Mouse (Mus musculus) stomach, postnatal 0 days (tissue): ENCODE results near the gene Cwc22. TPM values are rescaled to one million over a fixed set of nuclear protein-coding genes. Genes with fewer than 3 reads are reported as not detected.

ENCODE experiments used
- ATAC-seq: fragments of 200-750 bp; cut with Nextera tagmentation; 2 replicates; pipeline ENCODE4 v1.8.0; 2017; ENCODE audit not compliant: low FRiP score, low TSS enrichment
- DNase-seq: peaks from one replicate; pipeline ENCODE4 v3.0.0-alpha.2; 2016; ENCODE audit warnings: low spot score
- H3K27ac ChIP-seq: fragments of 300-500 bp; sonication (generic); replicated peaks from 2 replicates; pipeline ENCODE4 v1.5.1; 2014; ENCODE audit warnings: mild to moderate bottlenecking, control low read depth
- H3K27me3 ChIP-seq: fragments of 300-500 bp; sonication (generic); 2 replicates; pipeline ENCODE4 v1.6.1; 2014; ENCODE audit warnings: low read length; ENCODE audit not compliant: control insufficient read depth, insufficient read depth
- H3K36me3 ChIP-seq: fragments of 300-500 bp; sonication (generic); 2 replicates; pipeline ENCODE4 v1.6.1; 2014; ENCODE audit warnings: low read length, mixed read lengths; ENCODE audit not compliant: control insufficient read depth, insufficient read depth
- H3K4me1 ChIP-seq: fragments of 300-500 bp; sonication (generic); replicated peaks from 2 replicates; pipeline ENCODE4 v1.6.1; 2014; ENCODE audit warnings: antibody characterized with exemption; ENCODE audit not compliant: control insufficient read depth, insufficient read depth
- H3K4me2 ChIP-seq: fragments of 300-500 bp; sonication (generic); replicated peaks from 2 replicates; pipeline ENCODE4 v1.6.1; 2014; ENCODE audit warnings: low read depth, mild to moderate bottlenecking, control low read depth, moderate library complexity
- H3K4me3 ChIP-seq: fragments of 300-500 bp; sonication (generic); 2 replicates; pipeline ENCODE4 v1.5.1; 2014; ENCODE audit warnings: low read depth, low read length, control low read depth
- H3K9ac ChIP-seq: fragments of 300-500 bp; sonication (generic); 2 replicates; pipeline ENCODE4 v1.6.1; 2014; ENCODE audit warnings: mild to moderate bottlenecking, low read length, control low read depth, mixed read lengths
- H3K9me3 ChIP-seq: fragments of 300-500 bp; sonication (generic); 2 replicates; pipeline ENCODE4 v1.6.1; 2016; ENCODE audit warnings: low read length; ENCODE audit not compliant: control insufficient read depth
- CTCF ChIP-seq: IDR thresholded peaks from 2 replicates; pipeline ENCODE4 v1.5.1; 2016; ENCODE audit warnings: antibody characterized with exemption, low read depth, mild to moderate bottlenecking, moderate library complexity
- EP300 ChIP-seq: optimal IDR thresholded peaks from 2 replicates; pipeline ENCODE3; 2016; ENCODE audit warnings: antibody characterized with exemption
- WGBS: fragments of 180-500 bp; shearing (Covaris S2); extraction: QIAGEN DNeasy Blood & Tissue Kit; methylation state at CpG from one replicate; pipeline ENCODE4 v1.1.7; 2014; 5-methylcytosine and 5-hydroxymethylcytosine counted together
- polyA plus RNA-seq: library from polyadenylated mRNA; unstranded; fragments of >200 nt; fragmentation: Nextera tagmentation; extraction: Ambion mirVana; gene quantifications from 2 replicates; pipeline ENCODE4 v1.2.1, GENCODE M21; 2015

Cwc22 gene
- polyA plus RNA-seq, 1 experiment from 2014 or later: 13.7 TPM

- TF ChIP-seq EP300: no peak
- H3K27me3 ChIP-seq: no peaks in the 10 kb centered on the region
- 80% methylated on average over 2 of the region's 2 CpGs for WGBS
- H3K27ac ChIP-seq: no peak overlapping the region
- H3K9me3 ChIP-seq: no peaks in the 10 kb centered on the region
- ATAC-seq (no peak), DNase-seq (no peak)
- H3K4me1 ChIP-seq: no peaks in the 10 kb centered on the region
- no peak overlapping the region for H3K4me2 ChIP-seq
- H3K4me3 ChIP-seq: no peak overlapping the region
- H3K9ac ChIP-seq: no peak overlapping the region
- no peaks in the 10 kb centered on the region for H3K36me3 ChIP-seq
Measured at GRCm38 (mm10) chr2:77973296-77973695, 27.1 kb upstream of the Cwc22 start.

- no peak overlapping the region for H3K4me3 ChIP-seq
- no peak for DNase-seq
- H3K9me3 ChIP-seq: no peaks in the 10 kb centered on the region
- H3K4me2 ChIP-seq: no peak overlapping the region
- H3K27me3 ChIP-seq: no peaks in the 10 kb centered on the region
- no peak for TF ChIP-seq EP300
- no peak for TF ChIP-seq CTCF
- H3K4me1 ChIP-seq: no peaks in the 10 kb centered on the region
- no peak overlapping the region for H3K27ac ChIP-seq
- ATAC-seq: no peak
- no peaks in the 10 kb centered on the region for H3K36me3 ChIP-seq
- 86% methylated on average over 2 of the region's 2 CpGs for WGBS
- H3K9ac ChIP-seq: no peak overlapping the region
Measured at GRCm38 (mm10) chr2:77972541-77972940, 26.4 kb upstream of the Cwc22 start.

- H3K27me3 ChIP-seq: no peaks in the 10 kb centered on the region
- no peak overlapping the region for H3K27ac ChIP-seq
- H3K4me3 ChIP-seq: no peak overlapping the region
- no peaks in the 10 kb centered on the region for H3K9me3 ChIP-seq
- ATAC-seq (no peak), DNase-seq (no peak)
- no peak for TF ChIP-seq CTCF
- TF ChIP-seq EP300: no peak
- H3K4me2 ChIP-seq: no peak overlapping the region
- no peaks in the 10 kb centered on the region for H3K36me3 ChIP-seq
- H3K4me1 ChIP-seq: no peaks in the 10 kb centered on the region
- no peak overlapping the region for H3K9ac ChIP-seq
- WGBS: 88% methylated on average over 1 of the region's 1 CpGs
Measured at GRCm38 (mm10) chr2:77971871-77972270, 25.7 kb upstream of the Cwc22 start.

- H3K27me3 ChIP-seq: no peaks in the 10 kb centered on the region
- no peaks in the 10 kb centered on the region for H3K36me3 ChIP-seq
- DNase-seq (no peak), ATAC-seq (no peak)
- no peak for TF ChIP-seq EP300
- no peak for TF ChIP-seq CTCF
- H3K9me3 ChIP-seq: no peaks in the 10 kb centered on the region
- no peak overlapping the region for H3K27ac ChIP-seq
- H3K4me3 ChIP-seq: no peak overlapping the region
- H3K4me2 ChIP-seq: no peak overlapping the region
- H3K4me1 ChIP-seq: no peaks in the 10 kb centered on the region
- no peak overlapping the region for H3K9ac ChIP-seq
- whole genome bisulfite sequencing: 86% methylated on average over 2 of the region's 2 CpGs
Measured at GRCm38 (mm10) chr2:77971361-77971760, 25.2 kb upstream of the Cwc22 start.

- 65% methylated on average over 3 of the region's 3 CpGs for WGBS
- H3K27me3 ChIP-seq: no peaks in the 10 kb centered on the region
- no peak for ATAC-seq
- H3K4me1 ChIP-seq: no peaks in the 10 kb centered on the region
- DNase-seq: no peak
- no peaks in the 10 kb centered on the region for H3K36me3 ChIP-seq
- no peak overlapping the region for H3K9ac ChIP-seq
- no peak overlapping the region for H3K4me3 ChIP-seq
- no peak overlapping the region for H3K4me2 ChIP-seq
- H3K27ac ChIP-seq: no peak overlapping the region
- no peak for TF ChIP-seq EP300
- no peak for TF ChIP-seq CTCF
- H3K9me3 ChIP-seq: no peaks in the 10 kb centered on the region
Measured at GRCm38 (mm10) chr2:77970556-77970955, 24.4 kb upstream of the Cwc22 start.

GRCm38 (mm10) chr2:77969956-77970355 lies 23.8 kb upstream of the Cwc22 start:
- ATAC-seq (no peak), DNase-seq (no peak)
- Histone ChIP-seq H3K4me2 (no peak overlapping the region), H3K4me1 (no peaks in the 10 kb centered on the region), H3K36me3 (no peaks in the 10 kb centered on the region), H3K4me3 (no peak overlapping the region), H3K9me3 (no peaks in the 10 kb centered on the region), H3K27me3 (no peaks in the 10 kb centered on the region), H3K27ac (no peak overlapping the region), H3K9ac (no peak overlapping the region)
- 97% methylated on average over 4 of the region's 4 CpGs for WGBS
- TF ChIP-seq EP300: no peak
- no peak for TF ChIP-seq CTCF
